Mouse (Mus musculus): ENCODE results near the gene Rbsn.

Gene Rbsn

DNA sequence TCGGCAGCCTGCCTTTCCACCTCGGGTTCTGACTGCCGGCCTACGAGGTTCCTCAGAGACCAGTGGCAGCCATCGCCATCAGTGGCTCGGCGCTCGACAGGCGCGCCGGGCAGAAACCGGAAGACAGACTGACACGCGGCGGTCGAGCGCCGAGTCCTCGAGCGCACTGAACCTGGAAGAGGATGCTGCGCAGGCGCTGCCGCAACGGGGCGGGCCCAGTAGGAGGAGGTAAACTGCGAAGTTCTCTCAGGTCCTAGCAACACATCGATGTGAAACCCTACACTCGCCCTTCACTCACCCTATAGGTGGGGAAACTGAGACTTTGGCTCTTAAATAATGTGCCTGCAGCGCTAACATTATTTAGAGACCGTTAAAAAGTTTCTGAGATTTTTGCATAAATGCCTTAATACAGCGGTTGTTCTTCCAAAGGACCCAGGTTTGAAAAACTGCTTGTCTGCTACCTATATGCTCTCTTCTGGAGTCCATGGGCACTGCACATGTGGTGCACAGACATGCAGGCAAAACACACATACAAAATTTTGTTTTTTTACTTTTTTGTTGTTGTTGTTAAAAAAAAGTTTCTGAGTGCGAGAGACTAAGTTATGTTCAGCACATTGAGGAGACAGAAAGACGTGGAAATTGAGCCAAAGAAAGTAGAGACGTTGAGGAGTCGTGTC, at the start of gene Rbsn:
Rbsn (minus strand) TSS at position 153 of the 677 bp plus-strand sequence.
- DNase-seq (ENCODE audit: low read depth, low spot score) = peak; percentile 71

DNA sequence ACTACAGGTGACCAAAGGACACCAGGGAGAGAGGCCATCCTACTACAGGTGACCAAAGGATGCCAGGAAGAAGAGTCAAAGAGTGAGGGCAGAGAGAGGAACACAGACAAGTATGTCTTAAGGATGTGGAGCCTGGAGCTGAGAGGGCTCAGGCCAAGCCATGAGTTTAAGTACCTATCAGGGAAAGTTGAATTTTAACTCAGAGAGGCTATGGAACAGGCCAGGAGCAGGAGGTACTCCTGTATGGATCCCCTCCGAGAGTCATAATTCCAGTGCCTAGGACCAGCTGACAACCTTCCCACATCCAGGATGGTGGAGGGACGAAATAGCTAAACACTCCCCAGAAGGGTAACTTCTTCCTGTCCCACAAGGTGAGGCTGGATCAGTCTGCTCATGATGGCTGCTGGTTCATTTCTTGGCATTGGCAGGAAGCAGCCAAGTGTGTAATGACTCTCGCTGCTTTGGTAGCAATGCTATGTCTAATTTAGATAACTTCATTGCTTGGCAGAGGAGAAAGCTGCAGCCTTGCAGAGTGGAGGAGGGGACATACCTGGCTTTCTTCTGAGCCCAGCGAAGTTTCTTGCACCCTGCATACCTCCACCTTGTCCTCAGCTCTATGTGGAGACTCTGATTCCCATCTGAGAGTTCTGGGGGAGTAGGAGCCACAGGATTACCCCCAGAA, 46.6 kb upstream of the Rbsn start:
- no peak for DNase-seq (ENCODE audit: low read depth, low spot score)

DNA sequence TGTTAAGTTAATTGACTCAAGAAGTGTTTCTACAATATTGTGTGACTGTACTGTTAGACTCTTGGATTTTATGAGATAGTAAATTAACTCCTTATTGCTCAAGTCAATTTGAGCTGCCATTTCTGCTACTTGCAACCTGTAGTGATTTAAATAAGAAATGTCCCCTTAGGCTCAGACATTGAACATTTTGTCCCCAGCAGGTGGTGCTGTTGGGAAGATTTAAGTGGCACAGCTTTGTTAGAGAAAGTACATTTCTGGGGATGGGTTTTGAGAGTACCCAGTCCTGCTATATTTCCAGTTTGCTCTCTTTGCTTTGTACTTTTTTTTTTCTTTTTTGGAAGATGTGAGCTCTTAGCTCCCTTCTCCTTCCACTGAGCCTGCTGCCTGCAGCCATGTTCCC, 40.6 kb upstream of the Rbsn start:
- no peak for DNase-seq (ENCODE audit: low read depth, low spot score)

DNA sequence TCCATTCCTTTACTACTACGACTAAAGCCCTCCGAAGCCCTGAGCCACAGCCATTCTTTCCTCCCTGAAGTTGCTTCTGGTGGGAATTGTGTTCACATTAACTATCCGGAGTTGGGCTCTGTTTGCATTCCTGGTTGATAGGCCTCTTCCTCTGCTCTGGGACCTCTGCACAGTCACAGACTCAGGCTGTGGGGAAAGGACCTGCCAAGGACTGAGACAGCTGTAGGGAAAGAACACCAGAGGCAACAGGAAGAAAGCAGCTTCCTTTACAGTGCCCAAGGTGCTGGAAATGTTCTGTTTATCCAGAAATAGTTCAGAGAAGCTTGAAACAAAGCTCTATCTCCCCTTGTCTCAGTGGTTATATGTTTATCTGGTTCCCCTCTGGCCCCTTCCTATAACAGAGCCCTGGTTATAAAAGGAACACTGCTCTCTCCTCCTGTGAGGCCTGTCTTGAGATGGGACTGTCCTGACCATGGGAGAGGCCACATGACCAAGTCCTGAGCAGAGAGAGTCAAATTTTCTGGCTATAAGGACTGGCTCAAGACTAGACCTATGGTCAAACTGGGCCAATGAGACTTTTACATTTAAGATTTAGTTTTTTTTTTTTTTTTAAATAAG, 38.6 kb upstream of the Rbsn start:
- no peak for DNase-seq (ENCODE audit: low read depth, low spot score)

DNA sequence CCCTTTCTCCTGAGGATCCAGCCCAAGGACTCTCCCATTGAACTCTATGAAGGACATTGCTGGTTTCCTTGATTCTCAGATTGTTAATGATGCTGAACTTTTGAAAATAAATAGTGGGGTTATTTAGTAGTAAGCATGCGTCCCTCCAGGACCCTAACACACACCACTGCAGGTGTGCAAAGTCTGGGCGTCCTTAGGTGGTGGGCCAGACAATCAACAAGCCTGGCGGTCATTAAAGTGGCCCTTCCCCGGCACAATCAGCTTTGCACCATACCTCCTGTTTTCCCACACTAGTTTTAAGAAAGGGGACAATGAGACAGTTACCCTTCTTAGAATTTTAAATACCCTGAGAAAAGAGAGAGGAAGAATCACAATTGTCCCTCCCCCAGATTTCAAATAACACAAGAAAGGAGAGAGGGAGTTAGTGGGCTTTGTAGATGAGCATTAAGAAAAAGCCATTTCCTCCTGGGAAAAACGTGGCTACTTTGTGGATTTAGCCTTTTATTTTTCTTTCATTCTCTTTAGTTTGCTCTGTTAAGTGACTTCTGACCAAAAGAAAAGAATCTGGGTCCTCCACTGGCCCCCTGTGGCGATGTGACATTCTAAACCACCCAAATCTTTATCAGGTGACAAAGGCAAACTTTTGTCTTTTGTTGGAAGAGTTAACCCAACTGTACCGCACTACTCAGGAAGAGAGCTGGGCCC, 32.6 kb upstream of the Rbsn start:
- DNase-seq (ENCODE audit: low read depth, low spot score) = no peak

DNA sequence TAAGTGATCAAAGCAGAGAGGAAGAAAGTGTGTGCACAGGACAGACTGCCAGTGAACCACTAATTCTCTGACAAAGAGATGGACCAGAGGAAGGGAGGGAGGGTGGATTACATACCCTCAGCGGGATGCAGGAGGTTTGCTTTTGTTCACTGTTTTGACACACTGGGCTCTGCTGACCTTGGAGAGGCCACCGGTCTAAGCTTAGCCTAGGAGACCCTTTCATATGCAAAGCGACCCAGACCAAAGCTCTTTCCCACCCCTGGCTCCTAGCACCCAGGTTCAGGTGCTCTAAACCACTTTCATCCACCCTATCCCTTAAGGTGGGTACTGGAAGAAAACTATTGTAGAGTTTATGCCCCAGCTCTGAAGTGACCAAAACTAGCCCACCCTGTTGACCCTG, 31.6 kb upstream of the Rbsn start:
- no peak for DNase-seq (ENCODE audit: low read depth, low spot score)

DNA sequence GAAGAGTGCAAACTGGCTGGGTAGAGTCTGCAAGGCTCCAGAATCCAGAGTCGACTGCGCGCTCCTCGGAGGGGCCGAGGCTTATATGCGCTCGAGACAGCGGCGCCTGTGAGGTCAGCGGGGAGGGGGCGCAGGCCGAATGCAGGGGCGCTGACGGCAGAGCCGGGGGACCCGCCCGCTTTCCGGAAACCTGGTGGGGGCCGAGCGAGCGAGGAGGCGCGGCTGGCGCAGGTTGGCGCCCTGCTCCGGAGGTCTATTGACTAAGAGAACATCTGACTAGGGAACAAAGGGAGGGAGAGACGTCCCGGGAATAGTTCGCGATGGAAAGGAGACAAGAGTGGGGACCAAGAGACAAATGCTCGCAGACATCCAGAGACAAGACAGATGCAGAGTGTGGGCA, 29.9 kb upstream of the Rbsn start, which contains the start of gene Trh:
Trh (minus strand) TSS at position 60 of the 400 bp plus-strand sequence.
- DNase-seq (ENCODE audit: low read depth, low spot score) = no peak

DNA sequence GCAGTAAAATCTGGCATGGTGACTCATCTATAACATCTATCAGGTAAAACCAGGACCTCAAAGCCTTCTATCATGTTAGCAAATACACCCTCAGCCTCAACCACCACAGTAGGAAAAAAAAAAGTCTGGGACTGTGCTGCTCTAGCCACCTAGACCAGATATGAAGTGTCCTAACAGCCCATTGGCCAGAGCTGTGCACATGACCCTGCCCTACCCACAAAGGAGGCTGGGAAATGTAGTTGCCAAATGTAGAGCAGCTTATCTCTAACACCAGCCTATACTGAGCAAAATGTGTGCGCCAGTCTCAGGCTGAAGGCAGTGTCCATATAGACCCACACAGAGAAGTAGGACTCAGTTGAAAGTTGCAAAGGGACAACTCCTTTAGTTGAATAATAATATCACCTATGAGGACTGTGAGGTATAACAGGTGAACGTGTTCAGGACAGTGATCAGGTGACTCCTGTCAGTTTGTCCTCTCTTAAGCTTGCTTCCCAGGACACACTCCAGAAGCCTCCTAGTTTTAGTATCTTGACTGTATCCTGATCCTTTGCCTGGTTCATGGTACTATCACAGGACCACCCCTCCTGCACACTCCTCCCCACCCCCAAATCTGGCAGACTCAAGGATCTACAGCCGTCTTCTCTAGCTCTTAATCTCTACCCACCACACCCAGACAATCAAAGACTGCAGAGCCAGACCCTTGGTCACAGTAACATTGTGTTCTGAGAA, 26.6 kb upstream of the Rbsn start:
- DNase-seq (ENCODE audit: low read depth, low spot score) = peak; percentile 29

DNA sequence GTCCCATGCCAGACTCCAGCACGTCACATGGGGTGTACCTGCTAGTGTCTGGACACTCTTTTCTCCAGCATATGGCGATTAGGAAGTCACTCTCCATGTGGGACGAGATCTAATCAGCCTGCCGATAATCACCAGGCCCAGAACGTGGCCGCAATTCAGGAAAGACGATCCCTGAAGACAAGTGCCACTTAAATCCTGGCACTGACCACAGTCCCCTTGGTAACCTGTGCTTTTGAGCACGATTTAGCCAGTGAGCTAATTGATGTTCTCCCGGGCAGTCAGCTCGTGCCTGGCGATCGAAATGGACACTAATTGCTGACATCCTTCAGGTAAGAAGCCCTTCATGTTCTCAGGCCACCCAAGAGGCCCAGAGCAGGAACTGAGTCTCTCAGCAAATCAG, 20.3 kb upstream of the Rbsn start:
- no peak for DNase-seq (ENCODE audit: low read depth, low spot score)

DNA sequence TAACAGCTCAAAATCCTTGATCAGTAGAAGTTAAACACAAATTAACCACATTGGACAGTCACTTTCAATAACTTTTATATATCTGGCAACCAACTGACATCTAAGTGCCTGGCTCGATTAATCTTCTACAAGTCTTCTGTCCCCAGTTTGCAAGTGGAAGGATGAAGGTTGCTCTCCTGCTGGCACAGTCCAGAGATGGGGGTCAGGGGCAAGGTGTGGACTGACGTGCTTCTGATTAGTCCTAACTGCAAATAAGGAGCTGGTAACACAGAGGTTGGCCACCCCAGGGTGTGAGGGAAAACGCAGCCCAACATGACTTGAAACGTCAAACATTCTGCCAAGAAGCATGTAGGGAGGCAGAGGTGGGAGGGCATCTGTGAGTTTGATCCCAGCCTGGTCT, 17.0 kb upstream of the Rbsn start:
- DNase-seq (ENCODE audit: low read depth, low spot score) = no peak

DNA sequence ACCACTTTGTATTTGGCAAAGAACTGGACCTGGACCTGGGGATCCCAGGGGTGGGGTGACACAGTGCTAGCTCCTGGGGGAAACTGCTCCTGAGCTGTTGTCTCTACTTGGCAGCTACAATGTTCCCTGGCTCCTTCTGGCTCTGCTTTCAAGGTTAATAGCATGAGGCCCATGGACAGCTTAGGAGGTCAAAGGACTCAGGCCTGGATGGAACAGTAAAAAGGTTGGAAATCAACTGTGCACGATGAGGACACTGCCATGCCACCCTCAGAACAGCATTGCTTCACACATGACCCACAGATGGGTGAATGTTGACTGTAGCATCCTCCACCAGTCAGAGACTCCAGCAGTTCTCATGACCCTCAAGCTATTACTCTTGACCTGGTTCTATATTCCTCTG, 16.6 kb upstream of the Rbsn start:
- no peak for DNase-seq (ENCODE audit: low read depth, low spot score)

DNA sequence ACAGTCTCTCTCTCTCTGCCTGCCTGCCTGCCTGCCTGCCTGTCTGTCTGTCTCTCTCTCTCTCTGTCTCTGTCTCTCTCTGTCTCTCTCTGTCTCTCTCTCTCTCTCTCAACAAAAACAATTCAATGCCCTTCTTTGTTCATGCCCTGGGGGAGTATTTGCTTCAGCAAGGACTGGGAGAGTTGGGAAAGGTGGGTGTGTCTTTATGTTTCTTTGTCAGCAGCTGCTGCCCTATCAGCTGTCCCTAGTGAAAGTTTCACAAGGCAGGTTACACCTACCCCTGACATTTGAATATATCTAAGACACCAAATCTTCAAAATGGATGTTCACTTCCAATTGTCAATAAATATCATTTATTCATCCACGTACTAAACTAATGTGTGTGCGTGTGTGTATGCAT, 14.9 kb upstream of the Rbsn start:
- DNase-seq (ENCODE audit: low read depth, low spot score) = no peak

DNA sequence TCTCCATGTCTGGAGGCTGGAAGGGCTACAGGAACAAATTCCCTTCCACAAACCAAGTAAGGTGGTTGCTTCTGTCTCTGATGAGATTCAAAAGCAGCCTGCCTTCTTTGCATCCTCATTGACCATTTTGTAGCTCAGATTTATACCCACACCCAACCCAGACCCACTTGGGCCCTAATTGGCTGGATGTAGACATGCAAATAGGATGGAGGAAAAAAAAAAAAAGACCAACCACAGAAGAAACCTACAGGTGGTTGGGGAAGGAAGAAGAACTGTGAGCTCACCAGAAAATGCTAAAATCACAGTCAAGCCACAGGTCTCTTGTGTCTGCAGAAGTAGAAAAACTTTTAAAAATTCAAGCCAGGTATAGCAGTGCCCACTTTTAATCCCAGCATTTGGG, 14.4 kb upstream of the Rbsn start:
- DNase-seq (ENCODE audit: low read depth, low spot score) = no peak

DNA sequence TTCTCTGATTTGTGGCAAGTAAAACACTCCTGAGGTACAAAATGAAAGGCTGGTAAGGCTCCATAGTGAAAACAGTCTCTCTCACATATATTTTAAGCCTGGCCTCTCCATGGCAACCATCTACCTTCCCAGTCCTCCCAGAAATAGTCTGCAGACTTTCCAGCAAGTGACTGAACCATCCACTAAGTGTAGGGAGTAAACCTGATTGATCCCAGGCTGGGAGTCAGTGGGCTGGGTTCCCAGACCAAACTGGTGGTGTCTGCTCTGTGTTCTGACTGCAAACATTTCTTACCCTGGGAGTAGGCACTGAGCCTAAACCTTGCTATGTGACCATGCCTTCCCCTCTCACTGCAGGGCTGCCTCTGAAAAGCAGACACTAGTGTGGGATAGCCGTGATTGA, 10.3 kb upstream of the Rbsn start:
- DNase-seq (ENCODE audit: low read depth, low spot score) = no peak

DNA sequence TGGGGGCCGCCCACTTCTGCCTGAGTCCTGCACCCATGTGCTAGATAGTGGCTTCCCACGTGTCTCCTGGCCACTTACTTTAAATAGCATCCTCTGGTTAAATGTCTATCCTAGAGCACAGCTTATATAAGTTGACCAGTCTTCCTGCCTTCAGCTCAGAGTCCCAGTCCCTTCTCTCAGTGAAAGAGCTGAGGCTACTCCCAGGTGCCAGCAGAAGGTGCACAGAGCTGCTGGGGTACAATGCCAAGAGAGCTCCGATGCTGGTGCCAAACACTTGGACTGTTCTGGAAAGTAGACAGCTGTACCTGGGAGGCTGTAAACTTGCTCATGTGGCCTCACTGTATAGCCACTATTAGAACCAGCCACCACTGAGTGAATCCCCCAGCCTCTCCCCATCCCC, 7.3 kb upstream of the Rbsn start:
- no peak for DNase-seq (ENCODE audit: low read depth, low spot score)

DNA sequence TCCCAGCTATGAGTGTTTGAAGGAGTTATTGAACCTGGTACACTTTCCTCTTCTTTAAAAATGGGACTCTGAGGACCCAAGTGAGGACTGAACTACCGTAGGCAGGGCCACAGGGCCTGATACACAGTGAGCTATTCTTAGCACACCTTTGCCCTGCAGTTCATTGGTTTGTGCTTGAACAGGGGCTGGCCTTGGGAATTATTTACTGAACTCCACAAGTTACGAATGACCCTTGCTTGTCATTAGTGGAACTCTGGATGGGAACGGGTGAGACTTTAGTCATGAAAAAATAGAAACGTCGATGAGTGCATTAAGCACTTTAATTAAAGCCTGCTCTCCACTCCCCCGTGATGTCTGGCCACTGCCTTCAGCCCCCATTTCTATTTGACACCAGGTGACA, 6.9 kb upstream of the Rbsn start:
- DNase-seq (ENCODE audit: low read depth, low spot score) = no peak

DNA sequence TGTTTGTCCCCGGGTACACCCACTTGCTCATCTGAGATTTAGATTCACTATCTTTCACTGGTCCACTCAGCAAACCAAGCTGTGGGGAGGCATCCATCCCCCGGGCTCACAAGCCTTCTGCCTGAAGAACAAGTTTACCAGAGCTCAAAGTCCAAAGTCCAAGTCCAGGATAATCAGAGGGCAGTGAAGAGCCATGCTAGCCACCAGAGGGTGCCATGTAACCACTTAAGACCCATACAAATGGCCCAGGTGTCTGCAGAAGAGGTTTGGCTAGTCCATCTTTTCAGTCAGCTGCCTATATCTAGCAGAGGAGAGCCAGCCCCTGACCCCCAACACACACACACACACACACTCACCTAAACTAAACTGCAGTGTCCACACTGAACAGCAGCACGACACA, 4.7 kb upstream of the Rbsn start:
- no peak for DNase-seq (ENCODE audit: low read depth, low spot score)

DNA sequence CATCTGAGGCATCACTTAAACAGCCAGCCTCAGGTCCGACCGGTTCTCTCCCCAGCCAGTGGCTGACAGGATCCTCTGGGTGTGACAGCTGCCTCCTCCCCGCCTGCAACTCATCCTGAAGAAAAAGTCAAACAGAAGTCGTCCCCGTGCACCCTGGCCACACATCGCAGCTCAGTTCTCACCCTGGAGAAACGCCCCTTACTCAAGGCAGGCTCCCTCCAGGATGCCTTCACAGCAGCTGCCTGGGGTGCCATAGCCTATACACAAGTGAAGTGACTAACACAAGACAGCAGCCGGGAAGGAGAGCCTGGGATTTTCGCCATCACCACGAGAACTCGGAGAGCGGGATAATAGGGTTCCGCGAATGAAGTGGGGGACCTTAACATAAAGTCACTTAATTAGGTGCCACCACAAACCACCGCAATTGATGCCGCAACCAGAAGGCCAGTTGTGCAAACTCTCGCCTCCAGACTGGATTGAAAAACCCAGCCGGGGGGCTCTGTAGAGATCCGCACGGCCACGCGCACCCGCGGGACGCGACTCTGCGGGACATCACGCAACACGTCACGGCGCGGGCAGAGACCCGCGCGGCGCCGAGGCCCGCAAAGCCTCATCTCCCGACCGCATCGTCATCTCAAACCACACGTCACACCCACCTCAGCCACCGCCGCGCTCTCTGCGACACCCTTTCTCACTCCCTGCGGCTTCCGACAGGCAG, 511 bp downstream of the Rbsn start:
- DNase-seq (ENCODE audit: low read depth, low spot score) = no peak

DNA sequence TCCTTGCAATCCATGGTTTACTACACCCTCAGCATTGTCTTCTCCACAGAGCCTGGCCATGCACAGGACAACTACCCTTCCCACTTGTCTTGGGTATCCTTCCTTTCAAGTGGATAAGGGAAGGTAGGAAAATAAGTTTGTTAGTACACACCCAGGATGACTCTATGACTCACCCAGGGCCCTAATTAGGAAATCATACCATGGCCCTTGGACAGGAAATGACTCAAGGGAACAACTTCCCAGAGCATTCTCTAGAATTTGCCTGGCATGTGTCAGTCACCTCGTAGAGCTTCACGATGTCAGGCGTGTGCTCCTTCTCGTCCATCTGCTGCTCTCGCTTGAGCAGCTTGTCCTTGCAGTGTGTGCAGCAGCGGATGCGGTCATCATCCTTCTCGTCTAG, 15.3 kb downstream of the Rbsn start:
- DNase-seq (ENCODE audit: low read depth, low spot score) = no peak

DNA sequence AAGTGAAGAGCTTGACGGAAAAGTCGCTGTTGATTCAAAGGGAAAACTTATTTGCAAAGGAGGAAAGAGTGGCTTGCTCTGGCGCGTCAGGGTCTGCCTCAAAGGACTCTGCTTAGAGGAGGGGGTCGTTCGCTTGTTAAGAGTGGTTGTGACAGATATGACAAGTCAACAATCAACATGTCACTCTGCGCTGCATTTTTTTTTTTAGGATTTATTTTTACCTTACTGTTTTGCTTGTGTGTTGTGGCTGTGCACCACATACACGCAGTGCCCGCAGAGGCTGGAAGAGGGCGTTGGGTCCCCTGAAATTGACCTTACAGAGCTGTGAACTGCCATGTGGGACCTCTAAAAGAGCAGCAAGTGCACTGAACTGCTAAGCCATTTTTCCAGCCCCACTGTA, 30.5 kb downstream of the Rbsn start:
- no peak for DNase-seq (ENCODE audit: low read depth, low spot score)

DNA sequence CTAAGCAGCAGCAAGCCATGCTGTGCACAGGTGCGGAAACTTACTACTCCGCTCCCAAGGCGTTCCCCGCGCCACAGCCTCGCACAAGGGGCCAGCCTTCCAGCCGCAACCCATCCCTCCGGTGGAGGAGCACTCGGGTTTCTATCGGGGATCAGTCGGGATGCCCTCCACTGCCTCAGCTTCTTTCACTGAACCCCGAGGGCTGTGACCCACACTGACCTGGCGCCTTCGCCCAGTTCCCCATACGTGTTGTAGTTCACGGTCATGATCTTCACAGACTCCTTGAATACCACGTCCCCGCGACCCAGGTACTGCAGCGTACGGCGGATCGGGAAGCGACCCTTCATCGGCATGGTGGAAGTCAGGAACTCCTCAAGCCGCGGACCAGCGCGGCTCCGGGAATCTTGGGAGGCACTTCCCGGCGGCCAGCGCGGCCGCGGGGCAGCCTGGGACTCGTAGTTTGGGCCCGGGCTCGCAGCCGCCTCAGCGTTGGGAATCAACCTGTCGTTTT, 31.0 kb downstream of the Rbsn start, which contains the start of gene Mrps25:
Mrps25 (minus strand) TSS at position 413 of the 511 bp plus-strand sequence.
- peak; percentile 56 for DNase-seq (ENCODE audit: low read depth, low spot score)

Measured in retina, adult 2 months (tissue).